Mouse (Mus musculus): Measurements from ENCODE around the gene Lrrc20. TPM values are rescaled to one million over a fixed set of nuclear protein-coding genes. Genes with fewer than 3 reads are reported as not detected.
"Not testable (repeated sequence)": the region's sequence is repeated elsewhere in the genome, so short reads cannot be mapped to it uniquely, and the experiment has no call there.

Gene Lrrc20
- 10 to 100 TPM; 18.8 to 22.2 (median 20.4) TPM for total RNA-seq (2022)

DNA sequence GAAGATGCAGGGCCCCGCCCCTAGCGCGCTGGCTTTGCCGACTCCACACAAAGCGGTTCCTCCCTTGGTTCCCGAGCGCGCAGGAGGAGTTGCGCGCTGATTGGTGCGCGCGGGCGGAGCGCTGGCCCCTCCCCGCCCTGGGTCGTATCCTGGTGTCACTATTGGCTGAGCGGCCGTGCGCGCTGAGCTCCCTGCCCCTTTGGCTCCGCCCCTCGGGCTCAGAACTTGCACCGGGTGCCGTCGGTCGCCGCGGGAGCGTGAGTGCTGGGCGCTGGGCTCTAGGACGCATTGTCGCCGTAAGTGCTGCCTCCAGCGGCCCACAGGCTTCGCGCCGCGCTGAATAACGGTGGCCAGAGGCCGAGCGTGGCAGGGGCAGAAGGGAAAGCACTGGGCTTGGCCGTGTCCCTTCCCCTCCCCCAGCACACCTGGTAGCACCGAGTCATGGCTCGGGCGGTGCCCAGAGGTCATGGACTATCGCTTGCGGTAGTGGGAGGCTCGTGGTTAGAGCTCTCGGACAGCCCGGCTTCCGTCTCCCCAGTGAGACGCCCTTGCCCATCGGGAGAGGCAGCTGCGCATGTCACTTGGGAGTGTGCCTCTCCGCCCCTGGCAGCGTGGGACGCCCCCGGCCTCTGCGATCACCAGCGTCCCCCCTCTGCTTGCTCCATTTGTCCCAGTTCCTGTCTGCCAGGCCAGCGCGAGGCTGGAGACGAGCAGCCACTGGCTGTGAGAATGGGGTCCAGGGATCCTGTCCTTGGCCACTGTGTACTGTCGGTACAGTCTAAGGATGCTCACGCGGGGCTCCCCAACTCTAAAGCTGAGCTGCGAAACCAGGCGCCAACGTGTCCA lies at the start of gene Lrrc20:
Lrrc20 (plus strand) TSS at position 208 of the 846 bp plus-strand sequence.
- peak; percentile 83 to 94 for DNase-seq (ENCODE audit: low spot score in 2 of 2)

DNA sequence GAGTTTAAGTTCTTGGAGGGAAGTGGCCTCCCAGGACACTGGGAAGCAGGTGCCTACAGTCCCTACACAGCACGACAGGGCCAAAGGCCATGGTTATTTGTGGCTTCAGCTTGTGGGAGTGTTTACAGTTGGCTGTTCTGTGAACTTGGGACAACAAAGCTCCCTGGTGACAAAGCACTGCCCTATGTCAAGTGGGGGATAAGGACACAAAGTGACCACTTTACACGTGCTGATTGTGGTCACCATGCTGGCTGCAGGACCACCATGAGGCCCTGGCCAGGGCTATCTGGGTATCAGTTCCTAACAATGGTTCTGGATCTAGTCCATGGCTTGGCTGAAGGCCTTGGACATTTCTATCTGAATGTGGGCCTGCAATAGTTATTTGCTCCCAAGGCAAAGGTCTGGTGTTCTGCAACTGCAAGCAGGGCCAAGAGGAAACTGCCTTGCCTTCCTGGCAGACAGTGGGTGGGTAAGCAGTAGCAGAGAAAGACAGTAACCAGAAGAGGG lies 49.3 kb upstream of the Lrrc20 start:
- DNase-seq (ENCODE audit: low spot score in 2 of 2): no peak

DNA sequence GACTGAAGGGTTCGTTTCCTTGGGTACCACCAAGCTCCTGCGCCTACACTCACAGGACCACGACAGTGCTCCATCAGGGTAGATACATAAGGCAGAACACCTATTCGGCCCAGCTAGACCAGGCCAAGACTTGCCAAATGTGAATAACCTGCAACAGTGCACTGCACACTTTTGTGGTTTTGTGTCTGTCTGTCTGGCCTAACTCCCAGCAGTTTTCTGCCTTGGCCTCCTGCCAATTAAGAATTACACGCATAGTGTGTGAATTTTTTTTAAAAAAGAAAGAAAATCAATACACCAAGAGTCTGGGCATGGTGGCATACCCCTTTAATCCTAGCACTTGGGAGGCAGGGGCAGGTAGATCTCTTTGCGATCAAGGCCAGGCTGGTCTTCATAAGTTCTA lies 47.6 kb upstream of the Lrrc20 start:
- DNase-seq (ENCODE audit: low spot score in 2 of 2): no peak

DNA sequence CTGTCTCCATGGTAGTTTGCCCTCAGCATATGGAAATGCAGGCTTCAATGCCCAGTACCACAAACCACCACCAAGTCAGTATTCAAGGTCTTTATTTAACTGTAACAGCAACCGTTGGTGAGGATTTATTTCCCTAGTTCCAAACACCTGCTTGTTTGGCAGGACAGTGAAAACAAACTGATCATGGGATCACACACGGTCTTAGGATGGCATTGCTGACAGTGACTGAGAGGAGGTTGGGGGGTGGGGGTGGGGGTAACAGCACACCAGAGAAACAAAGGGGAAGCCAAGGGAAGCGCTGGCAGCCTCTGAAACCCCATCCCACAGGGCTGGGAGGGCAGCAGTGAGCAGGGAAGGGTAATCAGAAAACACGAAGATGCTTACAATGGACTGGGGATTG lies 47.2 kb upstream of the Lrrc20 start:
- DNase-seq (ENCODE audit: low spot score in 2 of 2): no peak

DNA sequence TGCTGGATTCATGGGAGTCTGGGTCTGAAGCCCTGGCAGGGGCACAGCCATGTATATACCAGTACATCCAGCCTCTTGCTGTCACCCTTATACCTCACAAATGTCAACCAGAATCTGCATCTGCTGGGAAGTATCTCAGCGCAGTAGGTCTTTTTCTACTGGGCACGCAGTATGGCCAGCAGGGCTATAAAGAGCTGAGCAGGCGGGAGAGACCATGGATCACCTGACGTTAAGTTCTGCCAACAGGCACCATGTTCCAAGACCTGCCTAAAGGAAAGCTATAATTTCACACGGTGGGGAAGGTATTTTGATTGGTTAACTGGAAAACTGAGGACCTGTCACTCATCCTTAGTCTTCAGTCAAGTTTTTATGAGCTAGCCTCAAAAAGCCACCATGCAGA lies 46.6 kb upstream of the Lrrc20 start:
- no peak for DNase-seq (ENCODE audit: low spot score in 2 of 2)

DNA sequence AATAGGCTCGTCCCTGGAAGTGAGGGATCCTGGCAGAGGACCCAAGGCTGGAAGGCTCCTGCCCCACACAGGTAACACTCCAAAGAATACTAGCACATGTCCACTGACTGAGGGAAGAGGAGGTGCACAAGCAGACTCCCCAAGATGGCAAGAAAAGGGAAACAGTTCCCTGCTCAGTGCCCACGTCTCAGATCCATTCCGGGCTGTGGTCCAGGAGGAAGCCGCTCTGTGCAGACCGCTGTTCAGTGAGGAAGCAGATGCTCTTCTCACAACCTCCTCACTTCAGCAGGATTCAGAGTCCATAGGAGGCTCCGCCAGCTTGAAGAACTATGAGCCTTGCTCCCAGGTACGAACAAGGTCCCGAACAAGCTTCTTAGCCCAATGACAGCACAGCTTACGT lies 44.2 kb upstream of the Lrrc20 start:
- peak; percentile 32 to 81 for DNase-seq (ENCODE audit: low spot score in 2 of 2)

DNA sequence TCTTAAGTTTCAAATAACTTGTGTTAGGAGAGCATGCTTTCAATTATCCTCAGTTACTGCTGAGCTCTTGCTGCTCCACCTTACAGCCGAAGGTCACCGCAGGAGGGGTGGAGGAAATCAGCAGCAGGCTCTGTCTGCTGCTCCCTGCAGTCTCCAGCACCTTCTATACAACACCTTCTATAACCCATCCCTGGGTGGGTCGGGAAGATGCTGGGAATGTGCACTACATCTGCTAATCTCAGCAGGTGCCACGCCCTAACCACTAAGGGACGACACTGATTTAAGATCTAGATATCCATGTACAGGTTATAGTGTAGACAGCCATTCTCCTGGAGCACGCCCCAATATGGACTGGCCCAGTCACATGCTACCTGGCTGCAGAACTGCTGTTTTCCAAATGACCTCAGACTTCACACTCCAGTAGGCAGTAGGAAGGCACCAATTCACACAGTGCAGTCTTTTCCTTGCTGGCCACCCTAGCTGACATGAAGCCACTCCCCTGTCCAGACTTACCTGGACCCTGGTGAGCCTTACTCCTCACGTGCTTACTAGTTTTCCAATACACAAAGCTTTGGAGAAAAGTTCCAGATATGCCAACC lies 35.3 kb upstream of the Lrrc20 start:
- no peak for DNase-seq (ENCODE audit: low spot score in 2 of 2)

DNA sequence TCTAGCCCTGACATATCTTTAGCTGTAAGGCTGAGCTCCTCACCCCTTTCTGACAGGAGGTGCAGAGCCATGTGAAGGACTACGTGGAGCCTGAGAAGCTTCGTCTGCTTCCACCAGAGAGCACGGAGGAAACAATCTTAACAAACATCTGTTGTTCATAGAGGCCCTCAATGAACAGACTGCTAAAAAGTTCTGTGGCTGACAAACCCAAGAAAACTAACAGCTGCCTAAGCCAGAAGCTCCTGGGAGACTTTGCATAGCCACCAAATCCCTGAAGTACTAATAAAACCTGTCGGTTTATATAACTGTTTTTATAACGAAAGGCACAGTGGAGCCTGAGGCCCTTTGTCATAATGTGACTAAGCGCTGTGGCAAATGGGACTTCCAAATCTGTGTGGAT lies 32.1 kb upstream of the Lrrc20 start:
- no peak for DNase-seq (ENCODE audit: low spot score in 2 of 2)

DNA sequence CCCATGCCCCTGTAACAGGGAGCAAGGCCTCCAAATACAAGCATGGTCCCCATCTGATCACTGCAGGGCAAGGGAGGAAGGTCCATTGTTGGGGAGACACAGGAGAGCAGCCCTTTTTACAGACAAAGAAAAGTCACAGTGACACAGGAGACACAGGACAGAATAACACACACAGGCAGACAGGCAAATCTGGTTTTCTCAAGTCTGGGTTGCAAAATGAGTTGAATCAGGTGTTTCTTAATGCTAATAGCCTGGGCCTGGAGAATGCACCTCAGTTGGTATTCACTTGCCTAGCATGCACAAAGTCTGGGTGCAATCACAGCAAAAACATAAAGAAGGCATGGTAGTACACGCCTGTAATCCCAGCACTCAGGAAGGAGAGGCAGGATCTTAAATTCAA lies 31.7 kb upstream of the Lrrc20 start:
- DNase-seq (ENCODE audit: low spot score in 2 of 2): no peak

DNA sequence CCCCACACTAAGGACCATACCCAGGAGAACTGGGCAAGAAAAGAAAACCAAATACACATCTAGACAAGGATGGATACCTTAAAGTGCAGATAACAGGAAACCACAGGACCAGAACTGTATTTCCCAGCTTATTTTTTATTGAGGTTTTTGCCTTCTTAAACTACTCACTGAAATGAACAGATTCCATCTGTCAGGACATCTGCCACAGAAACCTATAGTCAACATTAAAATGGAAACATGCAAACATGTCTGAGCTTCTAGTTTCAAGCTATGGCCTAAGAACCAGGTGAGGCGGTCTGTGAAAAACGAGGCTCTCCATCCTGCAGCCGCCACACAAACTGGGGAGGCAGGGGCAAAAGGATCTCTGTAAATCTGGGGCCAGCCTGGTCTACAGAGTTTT lies 30.6 kb upstream of the Lrrc20 start:
- no peak for DNase-seq (ENCODE audit: low spot score in 2 of 2)

DNA sequence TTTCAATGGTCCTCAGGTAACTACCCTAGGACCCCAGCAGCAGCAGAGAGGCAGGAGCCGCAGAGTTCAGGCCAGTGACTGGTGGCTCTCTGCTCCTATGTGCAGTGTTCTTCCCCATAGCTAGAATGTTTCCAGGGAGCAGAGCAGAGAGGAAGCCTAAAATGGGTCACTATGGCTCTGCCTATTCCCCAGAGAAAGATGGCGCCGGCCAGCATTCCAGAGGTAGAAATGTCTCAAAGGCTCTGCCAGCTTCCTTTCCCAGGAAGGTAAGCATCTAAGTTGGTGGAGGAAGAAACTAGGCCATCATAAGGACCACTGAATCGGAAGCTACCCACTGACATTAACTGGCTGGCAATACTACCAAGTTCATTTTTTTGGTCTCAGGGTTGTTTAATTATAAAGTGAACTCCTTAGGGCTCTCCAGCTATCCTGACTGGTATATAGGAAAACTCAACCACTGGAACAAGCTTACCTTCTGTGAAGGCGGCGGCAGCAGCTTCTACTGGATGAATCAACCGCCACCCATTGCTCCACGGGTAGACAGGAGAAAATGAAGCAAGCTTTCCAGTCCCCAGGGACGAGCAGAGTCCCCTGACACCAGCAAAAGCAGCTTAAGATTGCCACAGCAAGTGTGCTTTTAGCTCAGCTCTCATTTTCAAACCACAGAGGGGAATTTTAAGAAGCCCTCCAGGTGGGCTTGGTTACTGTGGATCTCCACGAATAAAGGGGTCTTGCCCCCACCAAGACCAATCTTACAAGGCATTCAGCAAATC lies 27.8 kb upstream of the Lrrc20 start:
- no peak for DNase-seq (ENCODE audit: low spot score in 2 of 2)

DNA sequence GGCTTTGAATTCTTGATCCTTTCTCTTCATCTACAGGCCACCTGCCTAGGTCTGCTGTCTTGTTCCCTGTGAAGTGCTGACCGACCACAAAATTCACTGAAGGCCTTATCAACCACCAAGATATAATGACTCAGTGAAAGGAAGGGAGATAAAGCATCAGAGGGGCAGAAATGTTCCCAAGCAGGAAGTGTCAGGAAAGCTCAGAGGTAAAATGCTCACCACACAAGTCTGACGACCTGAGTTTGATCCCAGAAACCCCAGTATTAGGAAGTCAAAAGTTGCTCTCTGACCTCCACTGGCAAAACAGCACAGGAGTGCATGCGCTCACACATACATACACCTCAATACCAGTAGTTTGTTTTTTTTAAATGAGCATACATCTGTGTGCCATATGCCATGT lies 26.8 kb upstream of the Lrrc20 start:
- no peak for DNase-seq (ENCODE audit: low spot score in 2 of 2)

DNA sequence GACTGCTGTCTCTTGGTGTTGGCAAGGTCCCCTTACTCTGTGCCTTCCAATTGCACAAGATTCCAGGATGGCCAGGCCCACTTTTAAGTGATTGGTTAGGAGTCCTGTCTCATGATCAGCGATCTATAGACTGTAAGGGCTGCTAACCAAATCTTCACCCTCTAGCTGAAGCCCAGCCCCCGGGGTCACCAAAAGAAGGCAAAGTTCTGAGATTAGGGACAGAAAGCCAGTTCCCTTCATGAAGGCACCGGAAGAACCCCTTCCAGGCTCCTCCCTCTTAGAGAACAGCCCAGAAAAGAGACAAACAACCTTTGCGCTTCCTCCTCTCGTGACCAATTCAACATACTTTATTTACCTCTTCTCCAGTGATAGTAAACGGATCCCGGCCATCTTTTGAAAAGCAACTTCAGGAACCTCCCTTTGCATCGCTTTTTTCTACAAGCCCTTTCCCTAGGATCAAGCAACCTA lies 24.1 kb upstream of the Lrrc20 start:
- no peak for DNase-seq (ENCODE audit: low spot score in 2 of 2)

DNA sequence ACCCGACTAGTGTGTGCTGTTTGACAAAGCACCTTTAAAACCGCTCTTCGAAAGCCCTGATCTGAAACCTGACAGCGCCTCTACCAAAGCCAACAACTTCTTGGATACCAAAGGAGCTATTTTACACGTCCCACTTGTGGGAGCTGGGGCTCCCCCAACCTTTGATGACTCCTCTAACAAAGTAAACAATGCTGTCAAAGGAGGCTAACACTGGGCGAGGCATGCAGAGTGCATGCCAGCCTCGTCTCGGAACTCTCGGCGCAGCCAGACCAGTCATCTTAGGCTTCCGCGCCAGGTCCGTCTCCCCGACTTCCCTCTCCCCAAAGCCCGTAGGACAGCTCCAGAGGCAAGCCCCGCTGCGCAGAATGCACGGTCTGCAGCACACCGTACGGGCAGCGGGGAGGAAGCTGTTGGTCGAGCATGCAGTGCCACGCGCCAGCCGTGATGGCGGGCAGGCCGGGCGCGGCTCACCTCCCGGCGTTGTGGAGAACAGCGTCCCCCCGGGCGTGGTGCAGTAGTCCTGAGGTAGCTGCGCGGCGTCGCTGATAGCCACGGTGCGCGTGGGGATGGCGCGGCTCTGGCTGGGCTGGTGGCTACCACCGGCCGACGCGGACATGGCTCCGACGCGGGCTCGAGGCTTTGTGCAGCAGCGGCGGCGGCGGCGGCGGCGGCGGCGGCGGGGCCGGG lies 23.5 kb upstream of the Lrrc20 start:
- DNase-seq (ENCODE audit: low spot score in 2 of 2): peak; percentile 32 to 47

DNA sequence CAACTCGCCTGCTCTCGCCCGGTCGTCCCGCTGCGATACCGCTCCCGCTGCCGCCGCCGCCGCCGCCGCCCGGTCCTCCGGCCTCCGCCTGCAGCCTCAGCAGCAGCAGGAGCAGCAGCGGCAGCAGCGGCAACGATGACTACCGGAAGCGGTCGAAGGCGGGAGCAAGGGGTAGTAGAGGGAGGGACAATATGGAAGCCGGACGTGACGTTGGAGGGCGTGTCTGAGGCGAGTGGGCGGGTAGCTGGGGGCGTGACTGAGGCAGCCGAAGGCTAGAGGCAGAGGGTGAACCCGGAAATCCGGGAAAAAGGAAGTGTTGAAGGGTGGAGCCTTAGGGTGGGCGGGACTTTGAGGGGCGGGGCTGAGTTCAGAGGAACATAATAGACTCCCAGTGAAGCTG lies 23.0 kb upstream of the Lrrc20 start, which contains the start of gene Eif4ebp2:
Eif4ebp2 (minus strand) TSS at position 17 of the 400 bp plus-strand sequence.
- peak; percentile 95 to 98 for DNase-seq (ENCODE audit: low spot score in 2 of 2)

DNA sequence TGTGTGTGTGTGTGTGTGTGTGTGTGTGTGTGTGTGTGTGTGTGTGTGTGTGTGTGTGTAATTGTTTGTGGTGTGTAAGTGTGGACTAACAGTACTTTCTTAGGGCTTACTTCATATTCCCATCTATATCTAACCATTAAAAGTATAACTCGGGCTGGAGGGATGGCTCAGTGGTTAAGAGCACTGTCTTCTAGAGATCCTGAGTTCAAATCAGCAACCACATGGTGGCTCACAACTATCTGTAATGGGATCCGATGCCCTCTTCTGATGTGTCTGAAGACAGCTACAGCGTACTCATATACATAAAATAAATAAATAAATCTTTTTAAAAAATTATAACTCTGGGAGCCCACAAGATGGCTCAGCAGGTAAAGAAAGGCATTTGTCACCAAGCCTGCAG lies 22.4 kb upstream of the Lrrc20 start:
- not testable (repeated sequence) for DNase-seq (ENCODE audit: low spot score in 2 of 2)

DNA sequence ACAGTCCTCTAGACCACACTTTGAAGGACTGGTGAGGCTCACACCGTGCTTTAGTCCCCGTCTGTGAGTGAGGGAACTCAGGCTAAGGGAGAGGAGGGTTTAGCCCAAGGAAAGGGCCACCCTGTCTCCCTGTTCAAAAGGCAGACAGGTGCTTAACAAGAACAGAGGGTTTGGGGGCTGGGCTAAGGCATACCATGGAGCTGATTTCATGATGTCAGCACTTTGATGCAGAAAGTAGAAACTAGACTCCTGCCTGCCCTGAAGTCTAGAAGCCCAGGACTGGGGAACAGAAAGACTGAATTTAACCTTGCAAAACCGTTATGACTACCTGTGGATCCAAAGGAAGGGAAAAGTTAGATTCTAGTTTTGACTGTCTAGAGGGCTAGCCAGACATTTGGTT lies 18.4 kb upstream of the Lrrc20 start:
- no peak for DNase-seq (ENCODE audit: low spot score in 2 of 2)

DNA sequence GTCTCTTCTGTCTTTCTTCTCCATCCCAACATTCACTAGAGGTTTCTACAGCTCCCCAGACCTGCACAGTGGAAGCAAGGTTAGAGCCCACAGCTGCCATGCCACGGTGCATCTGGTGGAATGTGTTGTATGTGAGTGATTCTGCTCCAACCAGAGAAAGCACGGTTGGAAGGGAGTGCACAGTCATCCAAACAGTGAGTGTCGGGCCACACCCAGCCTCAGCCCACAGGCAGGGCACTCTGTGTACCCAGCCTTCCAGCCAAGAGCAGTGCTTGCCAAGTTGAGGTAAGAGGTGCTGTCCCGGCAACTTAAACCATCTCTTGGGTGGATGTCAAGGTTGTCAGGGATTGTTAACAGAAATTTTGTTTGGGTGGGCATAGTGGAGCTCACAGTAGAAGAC lies 10.6 kb upstream of the Lrrc20 start:
- no peak for DNase-seq (ENCODE audit: low spot score in 2 of 2)

DNA sequence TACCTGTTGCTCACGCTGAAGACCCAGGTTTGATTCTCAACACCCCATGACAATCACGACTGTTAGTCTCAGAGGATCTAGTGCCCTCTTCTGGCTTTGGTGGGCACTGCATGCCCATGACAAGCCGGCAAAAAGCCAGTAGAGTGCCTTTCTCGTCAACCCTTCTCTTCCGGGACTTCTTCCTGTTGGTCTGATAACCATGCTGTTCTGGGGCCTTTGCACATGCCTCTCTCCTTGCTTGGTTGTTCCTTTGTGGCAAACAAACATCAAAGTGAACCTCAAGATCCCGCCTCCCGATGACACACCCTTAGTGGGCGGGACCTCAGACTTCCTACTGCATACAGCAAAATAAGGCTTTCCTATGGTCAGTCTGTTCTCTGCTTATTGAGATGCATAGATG lies 9.4 kb upstream of the Lrrc20 start:
- DNase-seq (ENCODE audit: low spot score in 2 of 2): no peak

DNA sequence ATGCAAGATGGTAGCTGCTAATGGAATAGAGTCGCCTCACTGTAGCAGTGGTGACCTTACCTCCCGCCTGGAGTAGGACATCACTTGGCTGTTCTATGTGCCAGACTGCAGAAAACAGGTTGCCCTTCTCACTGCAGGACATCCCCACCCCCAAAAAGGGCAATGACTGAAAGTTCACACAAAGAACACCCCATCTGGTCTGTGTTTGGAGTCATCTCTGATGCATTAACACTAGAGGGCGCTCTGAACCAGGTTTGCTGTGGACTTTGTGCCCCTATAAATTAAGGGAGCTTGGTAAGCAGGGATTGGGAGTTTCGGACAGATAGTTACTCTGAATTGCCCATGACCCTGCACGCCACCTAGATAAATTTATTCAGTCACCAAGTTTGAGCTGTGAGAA lies 8.7 kb upstream of the Lrrc20 start:
- DNase-seq (ENCODE audit: low spot score in 2 of 2): no peak

DNA sequence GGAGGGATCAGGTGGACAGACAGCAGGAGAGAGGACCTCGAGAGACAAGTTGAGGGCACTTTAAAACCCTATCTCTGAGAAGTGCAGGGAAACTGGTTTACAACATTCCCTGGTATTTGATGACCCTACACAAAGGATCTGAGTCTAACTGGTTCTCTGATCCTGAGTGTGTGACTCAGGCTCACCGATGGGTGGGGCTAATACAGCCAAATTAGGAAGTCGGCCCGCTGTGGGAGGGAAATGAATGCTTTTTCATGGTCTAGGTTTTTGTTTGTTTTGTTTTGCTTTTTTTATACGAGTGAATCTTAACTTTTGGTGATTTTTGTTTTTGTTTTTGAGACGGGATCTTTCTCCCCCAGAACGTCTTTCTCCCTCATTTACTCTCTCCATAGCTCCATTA lies 6.7 kb upstream of the Lrrc20 start:
- DNase-seq (ENCODE audit: low spot score in 2 of 2): no peak

Measured in left cerebral cortex, adult 8-10 months (tissue).